Mouse (Mus musculus) G1E (cell line): ENCODE data around the gene Tmod1. TPM values are rescaled to one million over a fixed set of nuclear protein-coding genes. Genes with fewer than 3 reads are reported as not detected.

ENCODE experiments used
- ATAC-seq: 2 replicates; pipeline ENCODE4 v1.8.0; 2016; ENCODE audit warnings: mild to moderate bottlenecking; ENCODE audit not compliant: insufficient number of reproducible peaks, poor library complexity, low FRiP score, severe bottlenecking; ENCODE audit errors: extremely low read depth
- DNase-seq: peaks from one replicate; pipeline ENCODE4 v3.0.0; 2012; ENCODE audit warnings: low spot score
- H3K27me3 ChIP-seq: 2 replicates; pipeline ENCODE4 v1.6.1; 2012; ENCODE audit warnings: mild to moderate bottlenecking, low read length, inconsistent platforms; ENCODE audit not compliant: insufficient read depth
- H3K36me3 ChIP-seq: replicated peaks from 2 replicates; pipeline ENCODE3; 2012; ENCODE audit warnings: mild to moderate bottlenecking, inconsistent platforms
- H3K4me1 ChIP-seq: 2 replicates; pipeline ENCODE4 v1.6.1; 2012; ENCODE audit warnings: low read depth, low read length, inconsistent platforms, mixed read lengths; ENCODE audit not compliant: insufficient read depth
- H3K4me3 ChIP-seq: 2 replicates; pipeline ENCODE4 v1.5.1; 2012; ENCODE audit warnings: low read depth, mild to moderate bottlenecking, inconsistent platforms, low read length, moderate library complexity, mixed read lengths
- H3K9me3 ChIP-seq: replicated peaks from 2 replicates; pipeline ENCODE4 v1.6.1; 2012; ENCODE audit warnings: inconsistent platforms
- CTCF ChIP-seq: IDR thresholded peaks from 2 replicates; pipeline ENCODE4 v1.5.1; 2012; ENCODE audit warnings: low read depth, low read length, inconsistent platforms, mixed read lengths
- GATA1 ChIP-seq: IDR thresholded peaks from 2 replicates; pipeline ENCODE4 v1.6.1; 2012; ENCODE audit warnings: borderline replicate concordance, low read length, inconsistent platforms, mixed read lengths
- GATA2 ChIP-seq: IDR thresholded peaks from 2 replicates; pipeline ENCODE4 v1.6.1; 2012; ENCODE audit warnings: low read depth, low read length, inconsistent platforms, borderline replicate concordance
- POLR2AphosphoS5 ChIP-seq: IDR thresholded peaks from 2 replicates; pipeline ENCODE4 v1.6.1; 2012; ENCODE audit warnings: low read depth, low read length, inconsistent platforms; ENCODE audit not compliant: insufficient replicate concordance
- TAL1 ChIP-seq: conservative IDR thresholded peaks from 2 replicates; pipeline ENCODE4 v1.6.1; 2012; ENCODE audit warnings: low read depth, low read length, inconsistent platforms, mixed read lengths
- polyA plus RNA-seq: library from polyadenylated mRNA; stranded (reverse); fragments of >175 nt; gene quantifications from 2 replicates; pipeline ENCODE4 v1.2.3, GENCODE M21; 2012
- total RNA-seq, 2 experiments: library from RNA; stranded (forward) in 1 of 2; stranded (reverse) in 1 of 2; fragments of 200-1000 nt in 1 of 2; fragments of >200 nt in 1 of 2; fragmentation: Nextera tagmentation in 1 of 2; gene quantifications; 2 replicates each; pipeline ENCODE4 v1.2.3; 2014 to 2017

Gene Tmod1
- total and polyA plus RNA-seq, 3 experiments, result 0.64 to 14.6 (median 1.1) TPM

DNA sequence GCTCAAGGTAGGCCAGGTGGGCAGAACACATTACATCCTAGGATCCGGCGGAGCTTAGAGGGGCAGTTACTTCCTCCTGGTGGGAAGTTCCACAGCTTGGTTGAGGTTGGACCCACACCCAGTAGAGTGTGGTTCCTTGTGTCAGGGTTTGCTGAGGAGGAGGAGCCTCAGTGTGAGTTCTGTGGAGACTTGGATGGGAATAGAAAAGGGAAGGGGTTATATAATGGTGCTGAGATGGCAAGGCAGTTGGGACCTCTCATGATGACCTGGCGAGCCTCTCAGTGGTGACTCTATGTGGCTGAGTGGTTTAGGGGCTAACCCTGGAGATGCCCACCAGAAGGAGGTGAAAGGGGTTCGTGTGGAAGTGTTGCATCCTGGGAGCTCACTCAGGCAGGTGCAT lies 25.1 kb downstream of the Tmod1 start:
- Histone ChIP-seq H3K4me3 (no peak overlapping the region), H3K4me1 (0 out of 2 replicates have a peak, but pooled peaks cover 3% of the 10 kb centered on the region), H3K27me3 (no peaks in the 10 kb centered on the region; the same call in 1 of the 2 replicates), H3K9me3 (no peaks in the 10 kb centered on the region), H3K36me3 (no peaks in the 10 kb centered on the region)
- ATAC-seq (no peak), DNase-seq (no peak)
- TF ChIP-seq GATA2, result no peak
- no peak for TF ChIP-seq TAL1
- TF ChIP-seq POLR2AphosphoS5, result no peak
- TF ChIP-seq GATA1, result no peak
- TF ChIP-seq CTCF, result no peak

DNA sequence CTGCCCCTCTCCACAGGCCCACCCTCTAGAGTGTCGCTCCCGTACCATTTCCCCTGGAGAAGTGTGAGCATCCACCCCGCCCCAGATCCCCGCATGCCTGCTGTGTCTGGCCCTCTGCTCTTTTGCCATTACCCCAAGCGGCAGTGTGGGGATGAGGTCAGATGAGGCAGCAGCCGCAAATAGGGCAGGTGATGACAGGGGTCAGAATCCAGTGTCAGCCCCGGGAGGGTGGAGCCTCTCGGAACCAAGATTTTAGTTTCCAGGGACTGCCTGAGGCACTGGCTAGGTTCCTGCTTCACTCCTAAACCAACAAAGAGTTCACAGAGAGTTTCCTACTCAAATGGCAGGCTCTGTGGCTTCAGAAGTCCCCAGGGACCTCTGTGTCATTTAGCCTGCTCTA lies 25.5 kb downstream of the Tmod1 start:
- Histone ChIP-seq H3K27me3 (no peaks in the 10 kb centered on the region; the same call in 1 of the 2 replicates), H3K4me3 (no peak overlapping the region), H3K9me3 (no peaks in the 10 kb centered on the region), H3K4me1 (0 out of 2 replicates have a peak, but pooled peaks cover 3% of the 10 kb centered on the region), H3K36me3 (no peaks in the 10 kb centered on the region)
- ATAC-seq (no peak), DNase-seq (no peak)
- TF ChIP-seq POLR2AphosphoS5 (no peak), CTCF (no peak), GATA1 (no peak), GATA2 (no peak), TAL1 (no peak)

DNA sequence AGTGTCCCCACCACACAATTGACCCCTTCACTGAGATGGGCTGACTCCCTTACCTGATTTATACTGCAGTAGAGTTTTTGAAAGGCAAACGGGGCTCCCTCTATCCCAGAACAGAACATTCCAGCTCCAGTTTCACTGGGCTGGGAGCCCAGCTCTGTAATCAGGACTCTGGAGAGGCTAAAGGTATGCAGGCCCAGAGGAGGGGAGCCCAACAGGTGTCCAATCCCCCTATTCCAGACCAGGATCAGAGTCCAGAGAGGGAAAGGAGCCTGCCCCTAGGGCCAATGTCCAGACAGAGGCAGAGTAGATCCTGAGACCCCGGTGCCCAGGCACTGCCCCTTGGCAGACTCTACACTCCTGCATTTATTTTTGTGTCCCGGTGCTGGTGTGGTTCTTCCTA lies 26.2 kb downstream of the Tmod1 start:
- TF ChIP-seq TAL1 (no peak), GATA1 (no peak), POLR2AphosphoS5 (no peak), CTCF (no peak), GATA2 (no peak)
- no peaks in the 10 kb centered on the region for H3K9me3 ChIP-seq
- no peaks in the 10 kb centered on the region for H3K36me3 ChIP-seq
- no peaks in the 10 kb centered on the region; the same call in 1 of the 2 replicates for H3K27me3 ChIP-seq
- 0 out of 2 replicates have a peak, but pooled peaks cover 3% of the 10 kb centered on the region for H3K4me1 ChIP-seq
- no peak overlapping the region for H3K4me3 ChIP-seq
- DNase-seq, result no peak
- no peak for ATAC-seq

DNA sequence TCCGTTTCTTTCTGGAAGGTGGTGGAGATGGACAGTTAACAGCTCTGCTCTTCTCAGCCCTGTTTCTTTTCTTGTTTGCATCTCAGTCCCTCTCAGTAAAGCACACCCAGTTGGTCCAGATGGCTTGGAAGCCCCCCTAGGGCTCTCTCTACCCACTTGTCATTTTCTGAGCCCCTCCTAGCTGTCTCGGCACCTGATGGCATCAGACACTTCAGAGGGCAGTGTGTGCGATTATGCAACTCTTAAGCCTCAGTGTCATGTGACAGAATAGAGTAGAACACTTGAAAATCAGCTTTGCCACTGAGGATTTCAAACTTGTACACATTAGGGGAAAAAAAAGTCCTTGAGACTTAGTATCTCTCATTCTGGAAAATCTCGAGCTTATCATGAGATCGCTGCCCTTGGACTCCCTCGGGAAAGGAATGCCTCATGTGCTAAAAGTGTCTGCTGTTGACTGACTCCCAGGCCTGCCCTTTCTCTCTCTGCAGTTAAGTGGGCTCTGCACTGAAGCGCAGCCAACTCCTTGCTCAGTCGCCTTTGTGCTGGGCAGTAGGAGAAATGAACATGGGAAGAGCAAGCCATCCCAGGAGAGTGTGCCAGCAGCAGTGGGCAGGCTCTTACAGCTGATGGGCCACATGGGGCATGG lies 27.1 kb downstream of the Tmod1 start:
- Histone ChIP-seq H3K27me3 (no peaks in the 10 kb centered on the region; the same call in 1 of the 2 replicates), H3K9me3 (no peaks in the 10 kb centered on the region), H3K36me3 (no peaks in the 10 kb centered on the region), H3K4me3 (no peak overlapping the region), H3K4me1 (0 out of 2 replicates have a peak, but pooled peaks cover 3% of the 10 kb centered on the region)
- DNase-seq, result no peak
- TF ChIP-seq TAL1 (no peak), POLR2AphosphoS5 (no peak), GATA2 (no peak), GATA1 (no peak)
- ATAC-seq, result no peak

DNA sequence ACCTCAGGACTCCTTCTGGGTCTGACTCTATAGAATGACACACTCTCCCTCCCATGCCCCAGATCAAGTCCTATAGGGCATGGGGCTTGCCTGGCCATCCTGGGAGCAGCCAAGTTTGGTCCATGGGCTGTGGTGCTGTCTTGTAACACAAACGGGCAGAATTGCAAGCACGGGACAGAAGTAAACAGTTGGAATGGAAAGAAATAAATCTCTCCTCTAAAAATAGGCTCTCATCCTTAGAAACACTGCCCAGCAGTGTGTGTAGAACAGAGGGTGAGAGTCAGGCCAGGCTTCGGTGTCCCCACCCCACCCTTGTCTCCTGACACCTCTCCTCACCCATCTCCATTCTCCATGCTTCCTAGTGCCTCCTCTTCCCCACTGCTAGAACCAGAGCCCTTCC lies 29.3 kb downstream of the Tmod1 start:
- ATAC-seq (no peak), DNase-seq (no peak)
- no peaks in the 10 kb centered on the region for H3K36me3 ChIP-seq
- no peaks in the 10 kb centered on the region for H3K9me3 ChIP-seq
- no peaks in the 10 kb centered on the region; the same call in 1 of the 2 replicates for H3K27me3 ChIP-seq
- TF ChIP-seq POLR2AphosphoS5, result no peak
- no peak for TF ChIP-seq TAL1
- TF ChIP-seq GATA2, result no peak
- no peak for TF ChIP-seq GATA1
- no peak for TF ChIP-seq CTCF
- H3K4me1 ChIP-seq, result no peaks in the 10 kb centered on the region
- no peak overlapping the region for H3K4me3 ChIP-seq

DNA sequence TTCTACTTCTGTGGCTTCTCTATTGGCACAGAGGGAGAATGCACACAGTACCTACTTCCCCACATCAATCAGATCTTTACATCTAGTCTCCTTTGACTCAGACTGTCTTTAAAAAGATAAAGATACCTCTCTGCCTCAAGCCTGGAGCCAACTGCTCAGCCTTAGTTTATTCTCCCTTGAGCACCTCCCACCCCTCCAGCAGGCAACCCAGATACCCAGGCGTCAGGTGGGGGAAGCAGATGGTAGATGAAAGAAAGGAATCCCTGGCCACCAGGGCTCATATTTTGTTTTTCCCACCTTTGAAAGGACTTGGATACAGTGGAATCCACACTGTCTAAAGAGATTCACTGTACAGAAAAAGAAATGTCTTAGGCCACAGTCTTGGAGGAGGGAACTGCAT lies 29.8 kb downstream of the Tmod1 start:
- ATAC-seq (no peak), DNase-seq (no peak)
- Histone ChIP-seq H3K4me3 (no peak overlapping the region), H3K27me3 (no peaks in the 10 kb centered on the region; the same call in 1 of the 2 replicates), H3K4me1 (no peaks in the 10 kb centered on the region), H3K36me3 (no peaks in the 10 kb centered on the region), H3K9me3 (no peaks in the 10 kb centered on the region)
- TF ChIP-seq CTCF (no peak), GATA1 (no peak), POLR2AphosphoS5 (no peak), TAL1 (no peak), GATA2 (no peak)
